Mouse (Mus musculus) midbrain, embryonic 13.5 days (tissue): ENCODE data around the gene B4galnt2. TPM values are rescaled to one million over a fixed set of nuclear protein-coding genes. Genes with fewer than 3 reads are reported as not detected.

Experiments used
- microRNA-seq: library from miRNA; unstranded; fragments of <30 nt; microRNA quantifications from one replicate; pipeline ENCODE4, GENCODE M21; 2016
- polyA plus RNA-seq: library from polyadenylated mRNA; unstranded; fragments of >200 nt; fragmentation: Nextera tagmentation; extraction: Ambion mirVana; gene quantifications from 2 replicates; pipeline ENCODE4 v1.2.1, GENCODE M21; 2015

The B4galnt2 gene
- polyA plus RNA-seq, 1 experiment from 2014 or later, result not detected

Small RNAs within 50 kb of the gene (microRNA-seq; reads per million reads assigned to microRNA genes)
- gene Mir3063, result not detected

Other genes starting within 250 kb of the B4galnt2 start
- 168 and 179 TPM in 2 replicates for gene Phb, start 247.9 kb downstream of the B4galnt2 start, polyA plus RNA-seq
- gene Zfp652, start 202.2 kb downstream of the B4galnt2 start, polyA plus RNA-seq, result 29.0 and 32.1 TPM in 2 replicates
- gene B130006D01Rik, start 191.3 kb downstream of the B4galnt2 start, polyA plus RNA-seq, result 1.5 and 2.0 TPM in 2 replicates
- not detected in 2 replicates for gene Phospho1, start 90.4 kb downstream of the B4galnt2 start, polyA plus RNA-seq
- gene Gngt2, start 77.7 kb downstream of the B4galnt2 start, polyA plus RNA-seq, result 2.7 and 3.8 TPM in 2 replicates
- 1.1 and 1.6 TPM in 2 replicates for gene Abi3, start 72.4 kb downstream of the B4galnt2 start, polyA plus RNA-seq
- 40.2 and 40.6 TPM in 2 replicates for gene Igf2bp1, start 91.0 kb upstream of the B4galnt2 start, polyA plus RNA-seq
- gene Gip, start 109.7 kb upstream of the B4galnt2 start, polyA plus RNA-seq, result not detected in 2 replicates
- 133 and 142 TPM in 2 replicates for gene Snf8, start 120.0 kb upstream of the B4galnt2 start, polyA plus RNA-seq
- 28.9 and 34.0 TPM in 2 replicates for gene Ube2z, start 150.5 kb upstream of the B4galnt2 start, polyA plus RNA-seq
- 423 and 443 TPM in 2 replicates for gene Atp5g1, start 160.8 kb upstream of the B4galnt2 start, polyA plus RNA-seq
- gene Calcoco2, start 197.1 kb upstream of the B4galnt2 start, polyA plus RNA-seq, result not detected in 2 replicates
- gene Ttll6, start 218.9 kb upstream of the B4galnt2 start, polyA plus RNA-seq, result 0.04 TPM in 1 of 2 replicates, not detected in the other